Mouse (Mus musculus) fat pad, adult 2 months (tissue): ENCODE measurements at regions not wholly inside any gene's neighbourhood (a gene's known extent, or its start where the extent isn't known, plus 50 kb on each side); places are given as distances from the start of the nearest gene placed in this dataset.

Experiments
- DNase-seq: peaks from one replicate; pipeline ENCODE4 v3.0.0-alpha.2; 2011; ENCODE audit warnings: low read depth, low spot score; ENCODE audit errors: extremely low read depth

DNA sequence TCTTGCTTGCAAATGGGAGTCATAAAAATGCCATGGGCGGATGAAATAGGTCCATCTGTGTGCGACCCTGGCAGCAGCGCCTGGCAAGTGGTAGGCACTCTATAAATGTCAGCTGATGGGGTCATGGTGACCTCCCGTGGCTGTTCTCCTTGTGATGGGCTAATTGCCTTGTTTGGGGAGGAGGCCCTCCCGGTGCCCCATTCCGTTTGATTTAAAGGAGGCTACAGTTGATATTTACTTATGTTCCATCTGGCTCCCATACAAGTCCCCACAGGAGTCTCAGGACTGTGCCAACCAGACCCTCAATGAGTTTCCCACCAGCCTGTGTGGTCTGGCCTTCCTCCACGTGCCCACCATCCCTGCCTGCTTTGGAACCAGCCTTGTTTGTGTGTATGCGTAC, 186.7 kb upstream of the Zfp507 start:
- no peak for DNase-seq

DNA sequence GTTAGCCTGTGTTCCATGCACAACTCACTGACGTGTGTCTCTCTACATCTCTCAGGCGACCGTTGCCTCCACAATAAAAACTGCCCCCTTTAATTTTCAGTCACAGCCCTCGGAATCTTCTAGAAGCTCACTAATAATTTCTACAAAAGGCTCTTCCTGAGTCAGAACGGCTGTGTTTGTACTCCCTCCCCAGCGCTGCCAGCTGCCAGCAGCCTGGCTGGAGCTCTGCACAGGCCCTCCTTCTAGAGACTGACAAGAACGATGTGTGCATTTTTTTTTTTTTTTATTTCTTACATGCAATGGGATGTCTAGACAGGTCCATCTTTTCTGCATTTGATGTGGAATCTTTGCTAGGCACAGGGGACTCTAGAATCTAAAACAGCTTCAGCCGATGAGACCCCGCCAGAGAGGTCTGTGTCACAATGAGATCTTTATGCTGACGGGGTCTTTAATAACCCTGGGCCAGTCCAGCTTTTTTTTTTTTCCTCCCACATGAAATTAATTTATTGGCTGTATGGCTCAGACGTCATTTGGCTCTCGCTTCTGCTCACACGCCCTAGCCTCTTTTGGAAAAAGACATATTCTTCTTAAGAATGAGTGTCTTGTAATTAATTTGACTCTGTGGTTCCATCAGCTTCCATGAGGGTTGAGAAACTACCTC, 185.8 kb upstream of the Zfp507 start:
- DNase-seq = no peak

DNA sequence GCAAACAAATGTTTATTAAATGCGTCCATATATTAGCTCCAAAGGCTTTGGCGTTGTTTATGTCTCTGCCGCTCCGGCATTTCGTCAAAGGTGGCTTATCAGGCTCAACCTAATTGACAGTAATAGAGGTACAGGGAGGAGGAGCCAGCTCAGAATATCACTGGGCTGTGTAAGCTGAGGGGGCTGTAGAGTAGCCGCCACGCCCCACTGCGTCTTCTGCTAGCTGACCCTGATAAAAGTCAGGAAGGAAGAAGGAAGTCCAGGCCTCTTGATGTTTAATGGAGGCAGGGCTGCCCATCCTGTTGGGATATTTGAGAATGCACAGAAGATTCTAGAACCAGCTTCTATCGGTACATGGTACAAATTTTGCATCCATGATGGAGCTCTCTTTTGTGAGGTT, 175.2 kb upstream of the Zfp507 start:
- no peak for DNase-seq

DNA sequence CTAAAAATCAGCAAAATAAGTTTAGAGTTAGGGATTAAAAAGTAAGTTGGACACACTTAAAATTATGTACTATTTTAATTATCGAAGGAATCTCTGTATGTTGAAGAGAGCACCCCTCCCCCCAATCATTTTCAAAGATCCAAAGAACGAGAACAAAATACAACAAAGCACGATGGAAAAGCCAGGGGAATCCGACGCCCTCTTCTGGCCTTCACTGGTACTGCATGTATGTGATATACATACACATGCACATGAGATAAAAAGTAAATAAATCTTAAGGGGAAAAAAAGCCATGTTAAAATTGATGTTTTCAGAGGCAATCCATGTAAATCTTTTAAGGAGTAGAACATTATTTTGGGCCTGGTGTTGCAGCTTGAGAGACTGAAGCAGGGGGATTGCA, 155.9 kb upstream of the Zfp507 start:
- DNase-seq = no peak

DNA sequence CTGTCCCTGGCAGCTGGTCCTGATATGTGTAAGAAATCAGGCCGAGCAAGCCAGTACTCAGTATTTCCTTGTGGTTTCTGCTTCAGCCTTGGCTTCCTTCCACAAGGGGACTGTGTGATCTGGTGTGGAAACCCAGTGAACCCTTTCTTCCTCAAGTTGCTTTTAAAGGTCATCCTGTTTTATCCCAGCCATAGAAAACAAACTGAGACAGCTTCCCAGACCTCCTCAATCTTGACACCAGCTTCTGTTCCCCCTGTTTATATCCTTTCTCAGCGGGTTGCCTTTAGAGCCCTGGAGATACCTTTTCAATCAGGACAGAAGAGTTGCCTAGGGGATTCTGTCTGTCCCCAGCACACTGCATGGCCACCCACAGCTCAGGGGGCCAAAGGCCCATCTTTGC, 155.2 kb upstream of the Zfp507 start:
- DNase-seq = no peak

DNA sequence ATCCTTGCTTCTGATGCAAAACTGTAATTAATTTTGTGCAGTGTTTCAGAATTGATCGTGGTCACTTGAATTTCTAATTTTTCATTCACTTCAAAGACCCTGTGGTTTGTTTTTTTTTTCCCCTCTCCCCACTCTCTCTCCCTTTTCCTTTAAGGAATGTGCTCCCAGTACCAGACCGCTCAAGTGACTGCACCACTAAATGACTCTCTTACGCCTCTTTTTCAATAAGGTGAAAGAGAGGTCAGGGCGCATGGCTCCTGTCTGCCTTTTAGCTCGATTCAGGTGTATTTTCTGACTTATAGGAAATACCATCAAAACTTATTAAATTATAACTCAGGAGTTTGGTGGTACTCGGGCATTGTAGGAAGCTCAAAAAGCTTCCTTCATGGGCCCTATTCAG, 146.0 kb upstream of the Zfp507 start:
- DNase-seq = no peak

DNA sequence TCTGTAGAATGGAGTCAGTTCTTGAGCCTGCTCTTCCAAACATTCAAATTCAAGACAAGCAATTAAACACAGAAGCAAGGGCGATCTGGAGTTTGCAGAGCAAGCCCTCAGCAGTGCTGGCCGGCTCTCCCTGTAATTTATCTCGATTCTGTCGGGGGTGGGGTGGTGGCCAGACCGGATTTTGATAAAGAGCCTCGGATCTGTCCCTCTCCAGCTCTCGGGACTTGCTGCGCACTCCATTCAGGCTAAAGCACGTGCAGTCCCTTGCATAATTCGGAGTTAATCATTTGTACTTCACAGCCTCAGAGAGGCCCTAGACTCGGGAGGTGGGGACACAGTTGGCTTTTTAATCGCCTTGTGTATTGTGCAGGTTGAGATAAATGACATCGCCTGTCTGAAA, 145.6 kb upstream of the Zfp507 start:
- DNase-seq = no peak

DNA sequence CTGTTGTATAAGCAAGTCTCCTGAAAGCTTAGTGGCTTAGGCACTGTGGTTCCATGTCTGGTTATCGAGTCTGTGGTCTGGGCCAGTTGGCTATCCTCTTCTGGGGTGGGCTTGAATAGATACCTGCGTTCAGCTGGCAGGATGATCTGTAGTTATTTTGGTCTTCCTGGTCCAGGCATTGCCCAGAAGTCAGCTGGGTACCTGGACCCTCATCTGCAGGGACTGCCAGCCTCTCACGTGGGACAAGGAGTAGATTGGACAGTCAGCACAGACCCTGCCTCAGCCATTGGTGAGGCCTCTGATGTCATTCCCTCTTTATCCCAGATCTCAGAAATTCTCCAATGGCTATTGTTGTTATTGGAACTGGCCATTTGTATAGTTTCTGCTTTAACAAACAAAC, 138.3 kb upstream of the Zfp507 start:
- no peak for DNase-seq

DNA sequence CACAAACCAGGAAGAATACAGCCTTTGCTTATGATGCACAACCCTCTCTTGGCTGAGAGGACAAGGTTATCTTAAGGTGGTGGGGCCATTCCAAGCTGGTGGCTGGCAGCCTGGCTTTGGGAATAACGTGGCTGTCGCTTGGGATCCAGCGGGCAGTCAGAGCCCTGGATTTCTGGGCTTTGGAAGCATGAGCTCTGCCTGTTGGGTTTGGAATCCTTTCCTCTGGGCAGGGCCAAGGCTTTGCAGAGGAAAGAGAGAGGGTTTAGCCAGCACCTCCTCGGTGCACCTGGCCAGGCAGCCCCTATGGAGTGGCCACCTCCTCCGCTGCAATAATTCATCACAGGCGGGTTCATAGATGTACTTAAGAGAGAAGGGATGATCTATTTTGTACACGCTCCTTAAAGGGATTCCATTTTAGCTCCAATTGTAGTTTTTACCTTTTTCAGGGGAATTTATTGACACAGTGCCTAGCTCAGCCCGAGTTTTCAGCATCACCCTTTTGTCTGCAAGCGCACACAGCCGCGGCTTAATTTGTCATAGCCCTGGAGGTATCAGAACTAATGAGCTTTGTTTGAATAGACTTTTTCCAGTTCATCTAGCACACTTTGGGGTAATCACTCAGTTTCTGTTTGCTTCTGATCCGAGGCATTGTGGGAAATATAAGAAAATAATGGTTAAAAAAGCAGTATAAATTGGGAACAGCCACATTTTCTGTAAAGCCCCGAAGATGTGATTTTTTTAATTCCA, 135.5 kb upstream of the Zfp507 start:
- no peak for DNase-seq

DNA sequence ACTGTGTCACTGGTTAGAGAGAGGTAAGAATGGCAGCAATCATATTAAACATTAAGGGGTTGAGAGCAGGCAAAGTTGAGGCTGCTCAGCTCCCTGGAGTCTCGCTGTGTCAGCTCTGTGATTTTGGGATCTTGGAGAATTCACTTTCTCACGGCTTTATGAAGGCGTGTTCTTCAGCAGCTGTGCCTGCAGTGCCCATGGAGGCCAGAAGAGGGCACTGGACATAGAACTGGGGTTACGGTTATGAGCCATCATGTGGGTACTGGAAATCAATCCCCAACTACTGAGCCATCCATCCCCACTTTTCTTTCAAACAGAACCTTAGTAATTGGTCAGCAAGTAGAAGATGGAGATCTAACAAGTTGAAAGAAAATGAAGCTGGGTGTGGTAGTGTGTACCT, 123.9 kb upstream of the Zfp507 start:
- DNase-seq = no peak

DNA sequence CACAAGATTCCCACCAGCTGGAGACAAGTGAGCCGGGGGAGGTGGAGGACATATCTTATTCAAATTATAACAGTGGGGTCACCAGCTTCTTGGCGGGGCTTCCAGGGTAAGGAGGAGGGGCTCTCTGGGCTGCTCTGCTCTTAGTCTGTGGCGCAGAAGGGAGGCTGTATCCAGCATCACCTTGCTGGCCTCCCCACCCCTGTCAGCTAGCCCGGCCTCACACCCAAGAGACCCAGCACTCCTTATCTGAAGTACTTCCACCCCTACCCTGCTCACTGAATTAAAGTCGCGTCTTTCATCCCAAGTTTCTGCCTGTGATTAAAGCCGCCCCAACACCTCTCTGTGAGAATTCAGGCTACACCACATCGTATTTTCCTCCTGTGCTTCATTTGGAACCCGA, 119.8 kb upstream of the Zfp507 start:
- no peak for DNase-seq

DNA sequence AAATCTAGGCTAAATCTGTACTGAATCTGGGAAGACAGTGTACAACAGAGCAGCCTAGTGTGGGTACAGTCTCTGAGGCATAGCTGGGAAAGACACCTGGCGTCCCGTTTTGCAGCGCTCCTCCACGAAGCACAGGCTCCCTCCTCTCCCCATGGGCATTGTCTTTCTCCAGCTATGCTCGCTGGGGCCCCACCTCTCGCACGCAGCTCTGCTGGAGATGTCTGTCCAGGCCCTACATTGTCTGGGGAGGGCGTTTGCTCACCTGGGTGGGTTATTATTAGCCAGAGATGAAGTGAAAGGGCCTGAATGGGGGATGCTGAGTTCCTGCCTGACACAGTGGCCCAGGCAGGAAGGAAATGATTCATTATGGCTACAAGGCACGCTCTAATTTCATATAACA, 118.1 kb upstream of the Zfp507 start:
- DNase-seq = no peak

DNA sequence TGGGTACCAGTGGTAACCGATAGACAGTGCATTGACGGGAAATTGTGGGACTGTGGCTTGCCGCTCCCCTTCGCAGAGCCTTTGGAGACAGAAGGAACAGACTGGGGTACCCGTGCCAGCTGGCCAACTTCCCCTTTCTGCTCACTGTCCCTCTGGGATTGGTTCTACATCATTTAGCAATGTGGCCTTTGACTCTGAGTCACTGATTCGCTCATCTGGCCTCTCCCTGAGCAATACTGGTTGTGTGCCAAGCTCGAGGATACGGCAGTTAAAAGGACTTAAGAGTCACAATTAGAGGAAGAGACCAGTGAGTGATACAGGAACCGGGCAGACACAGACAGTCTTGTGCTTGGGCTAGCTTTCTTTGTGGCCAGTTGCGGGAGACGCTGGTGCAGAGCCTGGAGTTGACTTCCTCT, 117.4 kb upstream of the Zfp507 start:
- DNase-seq = no peak

DNA sequence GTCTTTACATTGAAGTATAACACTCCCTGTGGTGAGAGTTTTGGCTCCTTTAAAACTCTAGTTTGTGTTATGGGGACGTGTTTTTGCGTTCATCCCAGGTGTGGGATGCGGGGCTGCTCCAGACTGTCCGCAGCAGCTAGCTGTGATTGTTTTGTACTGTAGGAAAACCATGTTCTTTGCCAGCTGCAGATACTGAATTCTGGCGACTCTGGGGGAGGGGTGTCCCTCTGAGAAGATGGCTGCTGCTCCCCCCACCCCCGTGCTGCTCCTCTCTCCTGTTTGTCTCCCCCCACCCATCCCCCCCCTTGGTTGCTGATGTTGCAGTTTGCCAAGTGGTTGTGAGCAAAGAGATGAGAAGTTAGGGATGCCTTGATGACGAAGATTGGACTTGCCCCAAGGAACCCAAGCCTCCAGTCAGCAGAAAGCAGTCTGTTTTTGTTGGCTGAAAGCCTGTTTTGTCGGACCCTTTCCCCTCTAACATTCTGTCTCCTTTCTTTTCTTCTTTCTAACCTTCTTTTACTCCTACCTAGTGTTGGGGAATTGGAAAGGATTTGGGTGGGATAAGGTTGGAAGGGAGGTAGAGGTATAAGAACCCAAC, 107.4 kb upstream of the Zfp507 start:
- DNase-seq = no peak

DNA sequence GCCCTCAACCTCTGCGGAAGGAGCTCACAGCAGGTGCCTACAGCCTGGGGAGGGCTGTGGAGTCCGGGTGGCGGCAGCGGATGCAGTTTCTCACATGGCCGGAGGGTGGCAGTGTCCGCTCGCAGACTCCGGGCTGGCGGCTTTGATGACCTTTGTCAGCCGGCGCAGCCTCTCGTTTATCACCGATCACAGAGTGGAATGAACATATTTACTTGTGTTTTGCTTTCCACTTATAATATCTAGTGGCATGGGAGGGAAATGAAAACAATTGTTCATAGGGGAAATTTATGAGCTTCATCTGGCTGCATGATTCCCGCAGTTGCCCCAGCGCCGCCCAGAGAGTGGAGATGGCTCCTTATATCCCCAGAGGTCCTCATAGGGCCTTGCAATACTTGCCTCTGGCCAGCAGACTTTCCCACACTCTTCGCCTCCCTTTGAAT, 99.2 kb upstream of the Zfp507 start:
- no peak for DNase-seq

DNA sequence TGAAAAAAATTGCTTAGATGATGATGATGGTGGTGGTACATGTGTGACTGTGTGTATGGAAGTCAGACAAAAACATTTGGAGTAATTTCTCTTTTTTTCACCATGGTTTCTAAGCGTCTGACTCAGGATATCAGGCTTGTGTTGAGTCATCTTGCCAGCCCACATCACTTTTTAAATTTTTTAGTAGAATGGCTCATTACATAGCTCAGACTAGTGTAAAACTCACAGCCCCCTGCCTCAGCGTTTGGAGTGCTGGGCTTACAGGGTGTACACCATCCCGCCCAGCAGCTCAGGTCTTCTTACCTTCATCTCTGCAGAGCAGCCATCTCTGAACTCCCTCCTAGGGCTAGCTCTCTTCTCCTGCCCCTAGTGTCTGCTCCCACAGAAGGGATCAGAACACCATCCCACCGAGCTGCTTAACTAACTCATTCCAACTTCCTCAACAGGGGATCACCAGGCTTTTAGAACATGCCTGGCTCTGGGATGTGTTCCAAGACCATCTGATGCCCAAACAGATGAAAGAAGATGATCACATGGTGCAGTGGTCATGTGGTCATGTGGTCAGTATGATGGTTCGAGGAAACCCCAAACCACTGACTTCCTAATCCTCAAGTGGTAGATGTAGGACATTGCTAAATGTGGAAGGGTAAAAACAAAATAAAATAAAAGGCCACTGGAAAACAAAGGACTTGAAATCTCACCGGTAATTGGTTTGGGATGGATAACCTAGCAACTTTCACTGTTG, 96.1 kb upstream of the Zfp507 start:
- no peak for DNase-seq

DNA sequence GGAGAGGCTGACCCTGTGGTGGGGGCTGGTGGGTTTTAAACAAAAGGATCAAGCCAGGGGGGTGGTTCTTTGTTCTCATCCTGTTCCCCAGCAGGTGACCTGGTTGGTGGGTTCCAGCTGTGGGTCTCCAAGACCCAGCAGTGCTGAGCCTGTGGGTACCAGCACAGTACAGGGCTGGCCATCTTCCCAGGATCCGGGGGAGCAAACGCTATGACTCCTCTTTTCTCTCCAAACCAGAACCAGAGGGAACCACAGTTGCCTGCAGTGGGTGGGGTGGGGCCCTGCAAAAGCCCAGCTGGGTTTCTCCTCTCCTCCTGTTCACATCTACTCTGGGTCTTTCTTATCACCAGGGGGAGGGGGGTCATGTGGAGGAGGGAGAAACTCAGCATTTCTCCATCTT, 90.5 kb upstream of the Zfp507 start:
- DNase-seq = no peak

DNA sequence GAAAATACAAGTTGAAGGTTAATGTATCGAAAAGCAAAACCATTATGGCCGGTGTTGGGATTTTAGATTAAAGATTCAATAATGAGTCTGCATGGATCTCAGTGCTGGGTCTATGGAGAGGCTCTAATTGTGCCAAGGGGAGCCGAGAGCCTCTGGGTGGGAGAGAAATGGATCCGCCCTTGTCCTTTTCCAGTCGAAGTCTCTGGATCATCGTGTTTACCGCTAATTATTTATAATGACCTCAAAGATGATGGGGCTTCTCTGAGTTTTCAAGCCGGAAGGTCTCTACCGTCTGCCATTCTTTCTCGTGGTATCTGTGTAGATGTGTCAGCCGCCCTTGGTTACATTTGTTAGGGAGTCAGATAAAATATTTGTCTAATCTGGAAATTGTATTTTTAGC, 83.2 kb upstream of the Zfp507 start:
- DNase-seq = no peak

DNA sequence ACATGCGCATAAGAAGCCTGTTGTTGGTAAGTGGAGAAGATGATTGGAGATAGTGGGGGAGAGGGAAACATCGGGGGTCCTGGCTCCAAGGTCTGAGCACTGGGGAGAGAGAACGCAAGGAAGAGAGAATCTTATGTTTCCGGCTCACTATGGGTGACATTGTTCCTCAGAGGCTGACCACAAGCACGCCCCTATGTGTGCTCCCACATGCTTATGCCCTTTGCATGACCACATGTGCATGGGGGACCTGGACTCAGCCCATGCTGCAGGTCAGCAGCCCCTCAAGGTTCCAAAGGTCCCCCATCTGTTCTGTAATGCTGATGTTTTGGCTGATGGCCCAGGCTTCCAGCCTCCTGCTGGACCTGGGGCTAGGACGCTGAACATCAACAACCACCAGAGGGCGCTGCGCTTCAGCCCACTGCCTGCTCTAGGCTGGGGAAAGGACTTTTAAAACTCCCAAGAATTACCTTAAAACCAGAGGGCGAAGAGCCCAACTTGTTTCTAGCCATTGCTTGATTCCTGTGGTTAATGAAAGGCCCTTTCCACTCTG, 77.0 kb upstream of the Zfp507 start:
- no peak for DNase-seq

DNA sequence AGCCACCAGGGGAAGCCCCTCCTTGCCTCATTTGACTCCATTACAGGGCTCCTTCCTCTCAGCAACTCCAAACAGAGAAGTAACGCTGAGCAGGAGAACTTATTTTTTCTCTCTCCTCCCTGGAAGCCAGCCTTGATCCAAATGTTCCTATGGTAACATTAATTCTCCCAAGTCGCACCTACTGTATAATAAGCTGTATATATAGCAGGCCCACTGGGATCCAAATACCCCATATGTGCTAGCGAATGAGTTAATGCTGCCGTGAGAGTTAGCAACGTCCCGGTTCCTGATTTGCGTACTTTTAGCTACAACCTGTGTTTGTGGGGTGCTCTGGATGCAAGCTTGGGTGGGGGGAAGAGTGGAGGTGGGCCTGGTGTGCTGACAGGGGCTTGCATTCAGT, 75.4 kb upstream of the Zfp507 start:
- no peak for DNase-seq

DNA sequence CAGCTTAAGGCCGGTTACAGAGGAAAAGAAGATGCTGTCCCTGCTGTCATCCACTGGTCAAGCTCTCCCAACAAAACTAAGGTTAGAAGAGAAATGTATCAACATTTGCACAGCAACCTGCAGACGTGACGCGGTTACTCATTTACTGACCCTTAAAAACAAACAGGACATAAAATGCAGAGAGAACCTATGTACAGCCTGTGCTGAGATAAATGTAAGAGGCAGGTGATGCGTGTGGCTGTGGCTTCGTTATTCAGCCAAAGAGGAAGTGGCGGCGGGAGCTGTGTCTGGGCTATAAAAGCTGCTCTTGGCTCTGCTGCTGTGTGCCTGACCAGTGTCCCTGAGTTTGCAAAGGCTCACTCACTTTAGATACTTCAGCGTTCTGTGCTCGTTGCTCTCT, 58.2 kb upstream of the Zfp507 start:
- no peak for DNase-seq

DNA sequence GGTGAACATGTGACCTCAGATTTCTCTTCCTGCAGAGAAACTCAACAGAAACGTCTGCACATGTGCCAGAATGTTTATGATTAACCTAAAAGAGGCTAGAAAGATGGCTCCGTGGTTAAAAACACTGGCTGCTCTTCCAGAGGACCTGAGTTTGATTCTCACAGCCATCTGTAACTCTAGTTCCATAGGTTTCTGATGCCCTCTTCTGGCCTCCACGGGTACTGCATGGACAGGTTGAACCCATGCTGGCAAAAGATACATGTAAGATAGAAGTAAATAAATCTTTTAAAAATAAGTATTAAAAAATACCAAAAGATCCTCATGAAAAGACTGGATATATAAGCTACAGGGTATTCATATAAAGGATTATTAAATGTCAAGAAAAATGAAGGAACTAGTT, 56.8 kb upstream of the Zfp507 start:
- no peak for DNase-seq
